In genomic region chr13:110394291-110395178, GRCm38 (mm10) we compare ENCODE assay signal across 8 mouse cellular contexts. TPM values are rescaled to one million over a fixed set of nuclear protein-coding genes. Genes with fewer than 3 reads are reported as not detected.
DNase-seq lines count a peak whose midpoint lies in the region; ATAC-seq and TF ChIP-seq lines count a peak whose summit lies in the region.

Gene Plk2, plus strand, starts transcription at chr13:110395046.

- H3K36me3 ChIP-seq in embryonic facial prominence, embryonic 14.5 days (ENCODE audit: control insufficient read depth, insufficient read depth, low read length), result peaks cover 29% of the 10 kb centered on the region
- peaks cover 28% of the 10 kb centered on the region for H3K36me3 ChIP-seq in limb, embryonic 12.5 days
- peaks cover 27% of the 10 kb centered on the region for H3K36me3 ChIP-seq in midbrain, embryonic 14.5 days (ENCODE audit: control insufficient read depth, insufficient read depth, low read length)

- peak; percentile 97 for DNase-seq in 3134 (ENCODE audit: extremely low read depth, insufficient read length, low spot score)
- DNase-seq in embryonic facial prominence, embryonic 14.5 days (ENCODE audit: low spot score), result peak; percentile 96
- peak; percentile 95 for DNase-seq in heart, adult 8-10 months (ENCODE audit: low spot score)
- DNase-seq in kidney, adult 8-10 months, result peak; percentile 87 to 94
- peak; percentile 95 for DNase-seq in midbrain, embryonic 14.5 days
- DNase-seq in spleen, adult 12 weeks (ENCODE audit: low spot score), result peak; percentile 80

- no peaks in the 10 kb centered on the region; the same call in 1 of the 2 replicates for H3K4me1 ChIP-seq in bone marrow, adult 2 months (ENCODE audit: control insufficient read depth, insufficient read depth, low read length)
- H3K4me1 ChIP-seq in embryonic facial prominence, embryonic 14.5 days (ENCODE audit: control insufficient read depth, insufficient read depth, low read length), result peaks cover 4% of the 10 kb centered on the region
- H3K4me1 ChIP-seq in limb, embryonic 12.5 days (replicated peaks), result peaks cover 18% of the 10 kb centered on the region; the same call in 1 of the 2 replicates
- peaks cover 8% of the 10 kb centered on the region for H3K4me1 ChIP-seq in midbrain, embryonic 14.5 days (ENCODE audit: control insufficient read depth, insufficient read depth, low read length)

- peak; percentile 31; the same call in 1 of the 2 replicates for TF ChIP-seq CTCF in bone marrow, adult 2 months (IDR thresholded peaks at IDR 0.05; ENCODE audit: control insufficient read depth, insufficient read depth, low read length)

- H3K27me3 ChIP-seq in embryonic facial prominence, embryonic 14.5 days (replicated peaks; ENCODE audit: control insufficient read depth, insufficient read depth, low read length), result no peaks in the 10 kb centered on the region
- no peaks in the 10 kb centered on the region for H3K27me3 ChIP-seq in limb, embryonic 12.5 days
- no peaks in the 10 kb centered on the region for H3K27me3 ChIP-seq in midbrain, embryonic 14.5 days (ENCODE audit: control insufficient read depth, insufficient read depth, low read length)

- H3K27ac ChIP-seq in bone marrow, adult 2 months (ENCODE audit: control insufficient read depth, insufficient read depth, low read depth, low read length, poor library complexity), result peak within 1 kb of the TSS; percentile 16; the same call in 1 of the 2 replicates
- H3K27ac ChIP-seq in embryonic facial prominence, embryonic 14.5 days (replicated peaks; ENCODE audit: low read depth, low read length), result peak within 1 kb of the TSS; percentile 87
- H3K27ac ChIP-seq in limb, embryonic 12.5 days, result peak within 1 kb of the TSS; percentile 86
- H3K27ac ChIP-seq in midbrain, embryonic 14.5 days (replicated peaks; ENCODE audit: low read depth, low read length), result peak within 1 kb of the TSS; percentile 90

- peak; percentile 94 for ATAC-seq in embryonic facial prominence, embryonic 14.5 days (ENCODE audit: low read depth)
- peak; percentile 93 for ATAC-seq in limb, embryonic 12.5 days (ENCODE audit: insufficient number of reproducible peaks, insufficient read depth, low FRiP score, low TSS enrichment, low read depth)
- ATAC-seq in midbrain, embryonic 14.5 days (ENCODE audit: low FRiP score, low TSS enrichment), result peak; percentile 94

- H3K9me3 ChIP-seq in embryonic facial prominence, embryonic 14.5 days (ENCODE audit: control insufficient read depth, low read length), result peaks cover 6% of the 10 kb centered on the region; the same call in 1 of the 2 replicates
- H3K9me3 ChIP-seq in limb, embryonic 12.5 days, result 0 out of 2 replicates have a peak, but pooled peaks cover 5% of the 10 kb centered on the region
- peaks cover 11% of the 10 kb centered on the region for H3K9me3 ChIP-seq in midbrain, embryonic 14.5 days (ENCODE audit: control insufficient read depth, low read length)

- WGBS in bone marrow, adult 2 months, result under 1% methylated on average over 71 of the region's 71 CpGs
- under 1% methylated on average over 53 of the region's 71 CpGs for WGBS in embryonic facial prominence, embryonic 14.5 days
- 1% methylated on average over 71 of the region's 71 CpGs for WGBS in limb, embryonic 12.5 days
- WGBS in midbrain, embryonic 14.5 days, result under 1% methylated on average over 71 of the region's 71 CpGs

- peak within 1 kb of the TSS; percentile 94 for H3K9ac ChIP-seq in embryonic facial prominence, embryonic 14.5 days (ENCODE audit: low read depth, low read length)
- peak within 1 kb of the TSS; percentile 89 for H3K9ac ChIP-seq in limb, embryonic 12.5 days (replicated peaks)
- peak within 1 kb of the TSS; percentile 95 for H3K9ac ChIP-seq in midbrain, embryonic 14.5 days (replicated peaks; ENCODE audit: low read length)

- H3K4me3 ChIP-seq in bone marrow, adult 2 months (replicated peaks; ENCODE audit: control insufficient read depth, low read depth, low read length), result peak within 1 kb of the TSS; percentile 62
- H3K4me3 ChIP-seq in embryonic facial prominence, embryonic 14.5 days (ENCODE audit: low read depth, low read length), result peak within 1 kb of the TSS; percentile 82
- H3K4me3 ChIP-seq in limb, embryonic 12.5 days (replicated peaks), result peak within 1 kb of the TSS; percentile 73
- H3K4me3 ChIP-seq in midbrain, embryonic 14.5 days (replicated peaks; ENCODE audit: low read depth, low read length), result peak within 1 kb of the TSS; percentile 80

- H3K4me2 ChIP-seq in embryonic facial prominence, embryonic 14.5 days (ENCODE audit: low read depth, low read length), result peak within 1 kb of the TSS; percentile 90
- peak within 1 kb of the TSS; percentile 95 for H3K4me2 ChIP-seq in limb, embryonic 12.5 days
- peak within 1 kb of the TSS; percentile 98 for H3K4me2 ChIP-seq in midbrain, embryonic 14.5 days (ENCODE audit: low read length)

- peak; percentile 94 for TF ChIP-seq POLR2A in bone marrow, adult 2 months (IDR thresholded peaks at IDR 0.05; ENCODE audit: borderline replicate concordance, control insufficient read depth, low read depth, low read length)

RNA-seq across cellular contexts. Expression of gene Plk2, which starts in this region (rescaled TPM):
- polyA plus RNA-seq in bone marrow, adult 2 months (2011; ENCODE audit: insufficient read depth, insufficient read length, low replicate concordance, missing spikeins), result 3.4 and 14.4 TPM in 2 replicates
- polyA plus RNA-seq in embryonic facial prominence, embryonic 14.5 days (2014; fragmentation: Nextera tagmentation; extraction: Ambion mirVana), result 97.9 and 133 TPM in 2 replicates
- 10 to 100 TPM; 19.7 to 26.0 (median 23.0) TPM for total RNA-seq in heart, adult 8-10 months (2022)
- 160 and 168 TPM in 2 replicates for polyA plus RNA-seq in limb, embryonic 12.5 days (2016; fragmentation: Nextera tagmentation; extraction: Ambion mirVana)
- 147 and 196 TPM in 2 replicates for polyA plus RNA-seq in midbrain, embryonic 14.5 days (2014; fragmentation: Nextera tagmentation; extraction: Ambion mirVana)

Comparison
In these comparisons a context has a peak if more than half of its experiments do, and no peak if none do; other contexts are left out.
1. Peak in every context shown above with its lines: DNase-seq, ATAC-seq, H3K4me3 ChIP-seq and H3K27ac ChIP-seq.
2. H3K27ac ChIP-seq: peak in every context shown above with its lines; median percentile 90 in midbrain, embryonic 14.5 days; 87 in embryonic facial prominence, embryonic 14.5 days; 86 in limb, embryonic 12.5 days; 16 in bone marrow, adult 2 months.